Mouse (Mus musculus) ovary, postnatal 36 days (tissue): ENCODE results near the gene Bdh1.
A peak's percentile ranks its signal among the peaks of the same experiment; 100 is the strongest.
"Not testable (repeated sequence)": the region's sequence is repeated elsewhere in the genome, so short reads cannot be mapped to it uniquely, and the experiment has no call there.

Experiments used
- DNase-seq: peaks from one replicate; pipeline ENCODE4 v3.0.0; 2022; ENCODE audit warnings: low spot score, mixed read lengths

Gene Bdh1

GRCm38 (mm10) chr16:31422000-31422399, at the start of gene Bdh1:
Gene Bdh1 (plus strand): TSS chr16:31422280.
- DNase-seq, result no peak

GRCm38 (mm10) chr16:31372316-31372715, 49.8 kb upstream of the Bdh1 start:
- DNase-seq, result not testable (repeated sequence)

GRCm38 (mm10) chr16:31375877-31376582, 46.0 kb upstream of the Bdh1 start:
- not testable (repeated sequence) for DNase-seq

GRCm38 (mm10) chr16:31388269-31388668, 33.8 kb upstream of the Bdh1 start:
- DNase-seq, result not testable (repeated sequence)

- no peak for DNase-seq
These were observed 22.8 kb upstream of the Bdh1 start for GRCm38 (mm10) chr16:31399231-31399630.

GRCm38 (mm10) chr16:31400908-31401692, 21.0 kb upstream of the Bdh1 start:
- no peak for DNase-seq

- DNase-seq, result no peak
These were observed 20.0 kb upstream of the Bdh1 start for GRCm38 (mm10) chr16:31402096-31402495.

- no peak for DNase-seq
These were observed 18.1 kb upstream of the Bdh1 start for GRCm38 (mm10) chr16:31403971-31404370.

GRCm38 (mm10) chr16:31405040-31405439, 17.0 kb upstream of the Bdh1 start:
- no peak for DNase-seq

GRCm38 (mm10) chr16:31407872-31408271, 14.2 kb upstream of the Bdh1 start:
- DNase-seq, result no peak

GRCm38 (mm10) chr16:31410969-31411368, 11.1 kb upstream of the Bdh1 start:
- DNase-seq, result no peak

GRCm38 (mm10) chr16:31412321-31412720, 9.8 kb upstream of the Bdh1 start:
- DNase-seq, result no peak

GRCm38 (mm10) chr16:31413777-31414176, 8.3 kb upstream of the Bdh1 start:
- DNase-seq, result no peak

GRCm38 (mm10) chr16:31415885-31416450, 6.1 kb upstream of the Bdh1 start:
- no peak for DNase-seq

GRCm38 (mm10) chr16:31418704-31419103, 3.4 kb upstream of the Bdh1 start:
- DNase-seq, result no peak

GRCm38 (mm10) chr16:31419457-31419856, 2.6 kb upstream of the Bdh1 start:
- no peak for DNase-seq

GRCm38 (mm10) chr16:31422722-31423121, 642 bp downstream of the Bdh1 start:
- DNase-seq, result no peak

- no peak for DNase-seq
These were observed 1.3 kb downstream of the Bdh1 start for GRCm38 (mm10) chr16:31423368-31423767.

GRCm38 (mm10) chr16:31424416-31425187, 2.5 kb downstream of the Bdh1 start:
- no peak for DNase-seq

- peak; percentile 61 for DNase-seq
These were observed 3.4 kb downstream of the Bdh1 start for GRCm38 (mm10) chr16:31425508-31425907.

GRCm38 (mm10) chr16:31426496-31427126, 4.5 kb downstream of the Bdh1 start:
- no peak for DNase-seq

GRCm38 (mm10) chr16:31428335-31428674, 6.2 kb downstream of the Bdh1 start:
- no peak for DNase-seq
